Mouse (Mus musculus) hematopoietic stem cell, adult 5-6 weeks (primary cell): ENCODE data around the gene Aldh16a1. TPM values are rescaled to one million over a fixed set of nuclear protein-coding genes. Genes with fewer than 3 reads are reported as not detected.

Source experiments
- ATAC-seq, 2 experiments: fragments of 125-278 bp in 1 of 2; replicated peaks in 1 of 2; 2 replicates each; pipeline ENCODE4 v1.8.0; 2016 to 2017; ENCODE audit warnings: inconsistent platforms in 2 of 2, mild to moderate bottlenecking in 2 of 2, moderate number of reproducible peaks in 2 of 2, low read depth in 1 of 2, moderate TSS enrichment in 1 of 2; ENCODE audit not compliant: low FRiP score in 2 of 2, poor library complexity in 2 of 2, severe bottlenecking in 2 of 2, insufficient read depth in 1 of 2, low TSS enrichment in 1 of 2
- total RNA-seq: library from RNA; stranded (forward); fragments of 172-1452, 232-1000 nt; gene quantifications from 2 replicates; pipeline ENCODE4 v1.2.3, GENCODE M21; 2017

Aldh16a1 gene
- total RNA-seq, 1 experiment from 2014 or later = 32.6 TPM

DNA sequence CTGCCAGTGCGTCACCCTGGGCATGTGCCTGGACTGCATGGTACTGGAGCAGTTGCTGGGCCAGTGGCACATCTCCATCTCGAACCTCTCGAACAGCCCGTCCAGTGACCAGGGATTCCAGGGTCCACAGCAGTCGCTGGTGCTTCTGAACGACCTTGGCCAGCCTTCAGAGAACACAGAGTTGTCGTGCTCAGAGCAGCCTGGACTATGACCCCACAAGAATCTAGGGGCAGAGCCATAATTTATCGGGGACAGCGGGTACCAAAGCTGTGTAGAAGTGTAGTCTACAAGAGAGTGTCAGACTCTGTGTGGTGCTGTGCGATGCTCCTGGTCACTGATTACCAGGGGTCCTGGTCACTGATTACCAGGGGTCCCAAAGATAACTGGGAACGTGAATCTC is 6.5 kb downstream of the Aldh16a1 start:
- ATAC-seq = no peak

DNA sequence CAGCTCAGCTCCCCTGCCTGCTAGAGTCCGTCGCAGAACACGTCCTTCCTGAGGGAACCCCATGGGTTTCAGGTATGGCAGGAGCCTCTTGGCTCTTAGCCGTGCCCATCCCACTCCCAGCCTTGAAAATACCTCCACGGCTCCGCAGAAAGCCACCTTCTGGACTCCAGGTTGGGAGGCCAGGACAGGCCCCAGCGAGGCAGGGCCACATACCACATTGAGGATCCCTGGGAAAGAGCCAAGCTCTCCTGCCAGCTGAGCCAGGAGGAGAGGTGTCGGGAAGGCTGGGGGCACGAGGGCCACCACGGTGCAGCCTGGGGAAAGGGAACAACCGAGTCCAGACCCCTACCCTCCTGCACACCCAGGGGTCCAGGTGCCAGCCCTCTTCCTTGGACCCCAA is 7.1 kb downstream of the Aldh16a1 start:
- no peak for ATAC-seq

DNA sequence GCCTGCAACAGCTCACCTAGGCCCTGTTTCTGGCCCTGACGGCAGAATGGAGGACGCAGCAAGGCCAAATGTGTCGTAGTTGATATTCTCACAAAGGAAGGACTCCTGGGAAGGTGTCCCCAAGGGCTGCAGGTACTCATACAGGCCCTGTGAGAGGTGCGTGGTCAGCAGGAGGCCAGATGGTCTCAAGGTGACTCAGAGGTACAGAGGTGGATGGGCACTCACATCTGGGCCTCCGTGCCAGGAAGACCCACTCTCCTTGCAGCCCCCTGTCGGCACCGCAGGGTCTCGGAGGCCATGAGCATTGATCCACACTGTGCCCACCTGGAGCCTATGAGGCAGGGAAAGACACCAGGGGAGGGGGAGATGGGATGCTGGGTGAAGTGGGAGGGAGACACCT is 8.9 kb downstream of the Aldh16a1 start:
- ATAC-seq = no peak

DNA sequence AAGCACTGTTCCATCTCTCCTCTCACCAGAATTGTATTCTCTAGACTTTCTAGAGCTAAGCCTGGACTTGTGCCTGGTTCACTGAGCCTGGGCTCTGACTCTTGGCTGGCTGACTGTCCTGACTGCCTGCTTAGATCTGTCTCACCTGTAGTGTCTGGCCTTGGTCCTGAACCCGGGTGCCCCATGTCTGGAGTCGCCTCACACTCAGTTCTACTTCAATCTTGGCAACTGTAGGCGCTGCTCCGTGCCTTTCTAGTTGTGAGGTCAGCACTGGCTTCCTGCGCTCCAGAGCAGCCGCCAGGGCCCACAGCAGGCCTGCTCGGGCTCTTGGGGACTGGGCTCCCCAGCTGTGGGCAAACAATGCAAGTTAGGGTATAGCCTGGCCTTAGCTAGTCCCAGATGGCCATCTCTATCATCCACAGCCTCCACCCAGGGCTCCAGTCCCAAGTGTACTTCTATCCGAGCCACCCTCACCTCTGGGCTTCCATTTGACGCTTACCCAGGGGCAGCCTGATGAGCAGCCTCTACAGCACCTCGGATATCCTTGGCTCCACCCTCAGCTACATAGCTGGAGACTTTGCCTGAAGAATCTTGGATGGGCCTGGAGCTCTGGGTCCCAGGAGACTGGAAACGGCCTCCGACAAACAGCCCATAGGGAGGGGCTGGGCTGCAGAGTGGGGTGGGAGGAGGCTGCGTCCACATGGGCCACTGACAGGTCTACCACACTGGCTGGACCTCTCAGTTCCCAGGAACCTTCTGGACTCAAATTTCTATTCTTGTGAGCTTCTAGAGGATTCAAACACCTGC is 9.8 kb downstream of the Aldh16a1 start:
- no peak for ATAC-seq

DNA sequence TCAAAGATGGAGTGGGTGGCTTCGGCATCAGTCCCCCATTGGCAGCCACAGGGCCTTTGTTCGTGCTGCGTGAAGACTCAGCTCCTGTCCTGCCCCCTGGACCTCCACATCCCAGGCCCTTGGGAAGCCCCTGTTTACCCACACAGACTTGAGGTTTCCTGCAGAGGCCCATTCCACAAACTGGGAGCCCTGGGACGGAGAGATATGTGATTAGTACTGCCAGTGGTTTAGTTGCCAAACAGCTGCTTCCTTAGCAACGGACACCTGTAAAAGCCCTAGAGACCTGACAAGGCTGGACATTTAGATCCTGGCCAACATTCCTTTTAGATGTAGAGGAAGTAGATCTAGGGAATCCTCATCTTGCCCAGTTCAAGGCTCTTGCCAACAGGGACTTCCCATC is 12.5 kb downstream of the Aldh16a1 start:
- ATAC-seq = no peak

DNA sequence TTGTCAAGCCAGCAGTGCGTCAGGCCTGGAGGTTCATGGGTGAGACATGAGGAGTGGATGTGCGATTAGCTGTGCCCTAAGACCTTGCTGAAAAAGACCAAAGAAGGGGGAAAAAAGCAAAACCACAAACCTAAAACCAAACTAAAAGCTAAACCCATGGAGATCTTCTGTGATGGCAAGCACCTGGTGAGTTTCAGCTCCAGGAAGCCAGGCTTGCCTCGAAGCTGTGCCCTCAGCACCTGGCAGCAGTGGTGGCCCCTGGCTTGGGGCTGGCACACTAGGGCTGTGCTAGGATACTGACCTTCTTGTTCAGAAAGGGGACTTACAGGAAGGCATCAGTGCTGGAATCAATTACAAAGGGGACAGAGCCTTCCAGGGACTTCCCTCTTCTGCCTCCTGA is 13.1 kb downstream of the Aldh16a1 start:
- ATAC-seq = no peak

DNA sequence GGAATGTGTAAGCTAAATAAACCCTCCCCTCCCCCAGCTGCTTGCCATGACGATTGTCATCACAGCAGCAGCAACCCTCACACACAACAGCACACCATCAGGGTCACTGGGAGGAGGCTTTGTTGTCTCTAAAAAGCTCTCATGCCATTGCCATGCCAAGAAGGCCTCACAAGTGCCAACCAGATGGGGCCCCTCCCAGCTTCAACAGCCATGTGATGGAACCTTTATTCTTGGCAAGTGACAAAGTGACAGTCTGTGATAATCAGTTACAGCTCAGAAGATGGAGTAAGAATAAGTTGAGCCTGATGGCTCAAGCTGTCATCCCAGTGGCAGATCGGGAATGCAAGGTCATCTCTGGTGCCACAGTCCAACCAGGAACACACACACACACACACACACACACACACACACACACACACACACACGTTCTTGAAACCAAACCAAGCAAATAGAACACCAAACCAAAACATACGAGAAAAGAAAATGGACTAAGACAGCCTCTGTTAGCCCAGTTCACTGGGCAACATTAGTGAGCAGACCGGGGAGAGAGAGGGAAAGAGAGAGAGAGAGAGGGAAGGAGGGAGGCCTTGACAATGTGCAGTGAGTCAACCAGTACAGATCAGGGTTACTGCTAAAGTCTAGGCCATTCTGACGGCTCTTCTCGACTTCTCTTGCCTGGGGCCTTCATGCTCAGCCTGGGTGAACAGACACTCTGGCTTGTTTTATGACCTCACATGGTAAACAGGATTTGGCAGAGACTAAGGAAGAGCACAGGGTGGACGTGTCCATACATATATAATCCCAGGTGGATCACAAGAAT is 14.3 kb downstream of the Aldh16a1 start:
- no peak for ATAC-seq

DNA sequence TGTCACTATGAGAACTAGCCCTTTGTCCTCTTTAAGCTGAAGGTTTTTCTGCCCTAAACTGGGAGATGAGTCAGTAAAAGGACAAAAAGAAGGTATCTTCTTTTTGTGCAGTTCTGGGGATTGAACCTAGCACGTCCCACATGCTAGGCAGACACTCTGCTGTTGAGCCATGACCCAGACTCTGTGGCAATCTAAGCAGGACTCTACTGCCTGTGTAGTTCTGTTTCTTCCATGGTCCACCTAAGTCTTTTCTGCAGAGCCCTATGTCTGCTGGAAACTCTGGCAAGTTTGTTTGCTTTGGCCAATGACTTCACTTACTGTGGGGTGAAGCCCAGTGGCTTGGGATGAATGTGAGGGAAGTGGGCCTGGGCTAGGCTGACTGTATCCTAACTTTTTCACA is 16.0 kb downstream of the Aldh16a1 start:
- no peak for ATAC-seq

DNA sequence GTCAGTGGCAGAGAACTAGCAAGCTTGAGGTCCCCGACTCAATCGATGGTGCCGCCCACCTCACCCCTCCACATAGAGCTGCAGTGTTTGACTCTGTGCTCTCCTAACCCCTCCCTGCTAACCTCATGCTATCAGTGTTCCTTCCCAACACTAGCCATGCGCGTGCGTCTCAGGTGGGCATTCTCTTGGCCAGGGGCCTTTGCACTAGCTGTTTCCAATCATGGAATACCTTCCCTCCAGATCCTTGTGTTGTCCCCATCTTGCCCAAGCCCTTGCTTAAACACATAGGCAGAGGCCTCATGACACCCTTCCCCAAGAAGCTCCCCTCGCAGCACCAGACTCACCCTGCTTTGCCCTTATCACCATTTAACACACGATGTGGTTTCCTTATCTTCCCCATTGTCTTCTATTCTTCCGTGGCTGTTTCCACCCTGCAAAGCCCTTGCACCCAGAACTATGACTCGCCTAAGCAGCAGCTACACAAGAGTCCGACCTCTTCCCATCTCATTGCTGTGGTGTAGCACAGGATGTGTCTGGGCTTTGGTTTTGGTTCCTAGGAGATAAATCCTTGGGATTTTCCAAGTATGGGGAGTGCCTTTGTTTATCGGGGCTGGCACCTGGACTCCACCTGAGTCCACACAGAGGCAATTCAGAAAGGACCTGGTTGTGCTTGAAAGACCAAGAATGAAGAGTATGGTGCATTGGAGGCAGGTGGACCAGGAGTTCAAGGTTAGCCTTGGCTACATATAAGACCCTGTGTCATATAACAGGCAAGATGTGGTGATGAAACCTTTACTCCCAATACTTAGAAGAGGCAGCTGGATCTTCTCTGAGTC is 17.0 kb downstream of the Aldh16a1 start:
- peak; percentile 64 to 80 for ATAC-seq

DNA sequence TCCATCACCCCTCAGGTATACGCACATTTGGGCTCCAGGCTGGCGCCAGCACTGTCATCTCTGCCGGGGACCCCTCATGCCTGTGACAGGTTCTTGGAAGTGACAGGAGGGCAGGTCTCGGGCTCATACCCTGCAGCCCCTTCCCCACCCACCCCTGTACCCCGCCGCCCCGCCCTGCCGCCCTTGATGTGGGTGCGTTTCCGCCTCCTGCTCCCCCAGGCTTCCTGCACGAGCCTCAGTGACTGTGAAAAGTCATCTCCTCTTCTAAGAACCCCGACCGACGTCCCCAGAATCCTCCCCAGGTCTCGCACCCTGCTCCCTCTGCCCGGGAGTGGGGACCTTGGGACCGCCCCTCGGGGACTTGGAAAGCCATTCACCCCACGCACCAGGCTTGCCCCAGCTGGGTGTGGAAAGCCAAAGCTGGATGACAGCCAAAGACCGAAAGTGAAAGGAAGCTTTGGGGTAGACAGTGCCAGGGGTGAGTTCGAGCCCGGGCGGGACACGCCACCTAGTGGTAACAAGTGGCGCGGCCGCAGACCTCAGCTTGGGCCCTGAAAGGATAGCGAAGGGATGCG is 18.3 kb downstream of the Aldh16a1 start, which contains the start of the genes Gm45713 and Flt3l:
Gm45713 (minus strand) TSS at position 239 of the 575 bp plus-strand sequence.
Flt3l (minus strand) TSS at position 440 of the 575 bp plus-strand sequence.
- ATAC-seq = peak; percentile 68 to 74

DNA sequence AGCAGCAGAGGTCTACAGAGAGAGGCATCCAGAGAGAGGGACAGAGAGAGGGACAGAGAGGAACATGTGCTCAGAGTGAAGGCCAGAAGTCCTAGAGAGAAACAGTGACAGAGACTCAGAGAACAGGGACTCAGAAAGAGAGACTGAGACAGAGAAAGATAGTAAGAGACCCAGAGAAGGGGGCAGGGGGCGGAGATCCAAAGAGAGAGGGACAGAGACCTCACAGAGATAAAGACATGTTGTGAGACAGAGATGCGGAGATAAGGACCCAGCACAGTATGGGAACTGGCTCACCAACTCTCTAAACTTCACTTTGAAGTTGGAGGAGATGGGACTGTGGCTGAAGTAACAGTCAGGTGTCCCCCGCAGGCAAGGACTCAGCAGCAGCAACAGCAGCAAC is 19.0 kb downstream of the Aldh16a1 start:
- ATAC-seq = no peak

DNA sequence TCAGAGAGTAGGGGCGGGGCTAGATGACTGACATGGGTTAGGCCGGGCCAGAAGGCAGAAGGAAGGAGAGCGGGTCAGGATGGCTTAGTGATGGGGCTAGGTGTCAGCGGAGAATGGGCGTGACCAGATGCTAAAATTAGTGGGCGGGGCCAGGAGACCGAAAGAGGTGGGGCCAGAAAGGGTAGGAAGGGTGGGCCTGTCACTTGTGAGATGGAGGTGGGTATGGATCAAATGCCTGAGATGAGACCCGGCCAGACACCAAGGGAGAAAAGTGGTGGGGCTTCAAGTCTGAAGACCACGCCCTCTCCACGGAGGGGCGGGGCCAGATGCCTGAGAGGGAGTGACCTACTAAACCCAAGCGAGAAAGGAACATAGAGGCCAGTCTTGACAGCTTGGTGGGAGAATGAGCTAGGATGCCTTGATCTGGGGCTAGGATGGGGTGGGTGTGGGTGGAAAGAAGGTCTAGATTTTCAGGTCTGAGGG is 19.8 kb downstream of the Aldh16a1 start:
- ATAC-seq = 0 out of 4 replicates have a peak, but pooled peaks of 1 of the 2 experiments have one; percentile 10

DNA sequence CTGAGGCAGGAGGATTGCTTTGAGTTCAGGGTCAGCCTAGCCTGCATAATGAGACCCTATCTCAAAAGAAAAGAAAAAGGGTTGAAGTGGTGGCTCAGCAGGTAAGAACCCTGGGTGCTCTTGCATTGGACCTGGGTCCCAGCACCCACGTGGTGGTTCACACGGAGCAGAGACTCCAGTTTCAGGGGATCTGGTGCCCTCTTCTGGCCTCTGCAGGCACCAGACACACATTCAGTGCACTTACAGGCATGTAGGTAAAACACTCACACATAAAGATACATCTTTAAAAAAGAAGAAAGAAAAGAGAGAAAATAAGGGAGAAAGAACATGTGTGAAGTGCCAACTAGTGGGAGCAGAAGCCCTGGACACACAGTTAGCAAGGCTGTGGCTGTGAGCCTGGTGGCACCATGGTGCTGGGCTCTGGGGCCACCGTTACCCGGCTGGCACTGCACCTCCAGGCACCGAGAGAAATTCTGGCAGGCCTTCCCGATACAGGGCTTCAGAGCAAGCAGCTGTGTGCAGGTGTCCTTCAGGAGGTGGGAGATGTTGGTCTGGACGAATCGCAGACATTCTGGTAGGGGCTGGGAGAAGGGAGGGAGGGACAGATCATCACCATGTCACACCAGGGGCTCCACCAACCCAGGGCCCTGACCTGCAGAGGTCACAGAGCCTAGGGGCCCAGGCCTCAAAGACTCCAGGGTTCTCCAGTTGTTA is 20.8 kb downstream of the Aldh16a1 start:
- no peak for ATAC-seq

DNA sequence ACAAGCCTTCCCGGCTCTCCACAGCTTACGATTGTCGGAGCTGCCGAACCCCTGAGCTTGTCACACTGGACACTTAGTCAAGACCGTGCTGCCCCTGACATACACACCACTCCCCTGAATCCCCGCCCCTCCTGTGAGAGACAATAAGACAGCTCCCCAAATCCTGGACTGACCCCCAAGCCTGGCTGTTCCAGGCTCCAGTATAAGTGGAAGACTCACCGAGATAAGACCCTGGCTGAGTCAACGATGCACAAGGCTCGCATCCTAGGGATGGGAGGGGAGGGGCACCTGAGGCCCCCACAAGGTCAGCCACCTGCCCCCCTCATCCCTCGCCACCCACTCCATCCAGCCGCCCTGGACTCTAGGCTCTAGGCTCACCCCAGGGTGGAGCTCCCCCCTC is 22.5 kb downstream of the Aldh16a1 start:
- no peak for ATAC-seq

DNA sequence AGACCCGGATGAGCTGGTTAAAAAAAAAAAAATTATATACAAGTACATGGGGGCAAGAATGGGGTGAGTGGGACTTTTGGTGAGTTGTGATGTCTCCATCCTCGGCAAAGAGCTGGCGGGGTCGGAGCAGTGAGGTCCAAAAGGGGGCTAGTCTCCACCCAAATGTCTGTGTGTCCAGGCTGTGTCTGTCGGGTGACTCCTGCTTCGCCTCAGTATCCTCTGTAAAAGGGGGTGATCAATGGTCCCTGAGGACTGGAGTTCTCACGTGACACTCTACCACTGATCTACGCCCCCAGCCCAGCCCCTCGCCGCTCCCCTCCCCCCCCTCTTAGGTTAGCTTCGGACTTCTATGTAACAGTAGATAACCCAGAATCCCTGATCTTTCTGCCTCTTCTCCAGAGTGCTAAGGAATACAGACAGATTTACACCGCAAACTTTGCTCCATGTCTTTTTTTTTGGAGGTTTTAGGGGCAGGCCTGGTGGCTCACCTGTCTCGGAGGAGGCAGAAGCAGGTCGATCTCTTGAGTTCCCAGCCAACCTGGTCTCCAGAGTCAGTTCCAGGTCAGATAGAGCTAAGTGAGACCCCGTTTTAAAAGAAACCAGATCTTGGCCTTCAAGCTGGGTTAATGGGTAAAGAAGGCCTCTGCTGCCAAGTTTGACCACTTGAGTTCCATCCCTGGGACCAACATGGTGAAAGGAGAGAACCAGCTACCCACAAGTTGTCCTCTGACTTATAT is 24.4 kb downstream of the Aldh16a1 start:
- no peak for ATAC-seq

DNA sequence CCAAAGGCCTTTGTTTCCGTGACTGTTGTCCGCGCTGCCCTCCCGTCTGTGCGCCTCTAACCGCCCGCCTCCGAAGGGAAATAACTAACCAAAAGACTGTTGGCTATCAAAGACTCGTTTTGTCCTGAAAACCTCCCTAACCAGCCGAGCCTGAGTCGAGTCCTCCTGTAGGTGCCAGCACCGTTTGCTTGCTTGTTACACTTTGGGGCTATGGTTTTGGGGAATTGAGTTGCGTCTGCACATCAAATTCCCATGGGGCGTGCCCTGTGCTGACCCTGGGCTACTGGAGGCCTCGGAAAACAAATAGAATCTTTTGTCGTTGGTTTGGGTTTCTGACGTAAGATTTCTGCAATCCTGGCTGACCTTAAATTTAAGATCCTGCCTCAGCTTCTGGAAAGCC is 25.1 kb downstream of the Aldh16a1 start:
- 0 out of 4 replicates have a peak, but pooled peaks of 1 of the 2 experiments have one; percentile 0 for ATAC-seq
